Mouse (Mus musculus) R1 (cell line): Measurements from ENCODE around the gene Psmb1.

ENCODE experiments used
- DNase-seq: peaks from one replicate; pipeline ENCODE4 v3.0.0-alpha.2; 2018; ENCODE audit warnings: low read depth, low spot score

Gene Psmb1

DNA sequence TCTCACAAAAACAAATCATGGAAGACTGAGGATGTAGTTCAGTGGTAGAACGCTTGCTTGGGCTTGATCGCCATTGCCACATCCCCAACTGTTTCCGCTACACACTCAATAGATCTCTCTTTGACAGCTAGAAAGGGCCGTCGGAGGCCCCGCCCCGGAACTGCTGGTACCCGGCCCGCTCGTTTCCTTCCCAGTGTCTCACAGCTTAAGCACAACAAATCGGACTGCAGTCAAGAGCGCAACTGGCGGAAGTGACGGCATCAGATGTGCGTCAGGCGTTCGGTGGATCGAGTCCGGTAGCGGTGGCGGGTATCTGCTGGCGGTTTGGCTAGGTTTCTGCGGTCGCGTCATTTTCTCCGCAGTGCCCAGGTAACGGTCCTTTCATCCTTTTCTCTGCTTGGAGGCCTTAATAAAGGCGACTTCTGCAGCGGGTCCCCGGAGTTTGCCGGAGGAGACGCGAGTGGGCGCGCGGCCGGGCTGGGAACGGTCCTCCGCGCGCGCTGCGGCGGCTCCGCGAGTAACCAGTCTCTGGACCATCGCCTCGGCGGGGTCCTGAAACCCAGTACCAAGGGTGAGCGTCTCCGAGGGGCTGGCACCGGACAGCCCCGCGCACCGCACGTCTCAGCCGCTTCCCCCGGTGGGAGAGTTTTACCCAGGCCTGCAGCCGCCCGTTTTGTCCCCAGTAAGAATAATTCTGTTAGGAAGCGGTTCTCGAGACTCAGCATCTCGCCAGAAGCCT is at the start of gene Psmb1, which contains the start of gene Tbp:
TSS of gene Psmb1 (minus strand) at position 96 of the 739 bp plus-strand sequence.
TSS of gene Tbp (plus strand) at position 233 of the 739 bp plus-strand sequence.
- DNase-seq, result peak; percentile 99

- no peak for DNase-seq
Measured at GRCm38 (mm10) chr17:15546440-15546839, 46.9 kb upstream of the Psmb1 start.

DNA sequence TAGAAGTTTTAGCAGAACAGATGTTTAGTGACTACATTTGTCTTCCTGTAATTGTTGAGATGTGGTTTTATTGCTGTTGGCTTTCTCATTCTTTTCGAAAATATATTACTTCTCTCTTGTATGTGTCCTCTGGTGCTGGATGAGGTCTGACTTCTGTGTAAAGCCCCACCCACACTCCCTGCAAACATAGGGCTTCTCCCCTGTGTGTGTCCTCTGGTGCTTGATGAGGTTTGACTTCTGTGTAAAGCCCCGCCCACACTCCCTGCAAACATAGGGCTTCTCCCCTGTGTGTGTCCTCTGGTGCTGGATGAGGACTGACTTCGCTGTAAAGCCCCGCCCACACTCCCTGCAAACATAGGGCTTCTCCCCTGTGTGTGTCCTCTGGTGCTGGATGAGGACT is 44.3 kb upstream of the Psmb1 start:
- peak; percentile 76 for DNase-seq

DNA sequence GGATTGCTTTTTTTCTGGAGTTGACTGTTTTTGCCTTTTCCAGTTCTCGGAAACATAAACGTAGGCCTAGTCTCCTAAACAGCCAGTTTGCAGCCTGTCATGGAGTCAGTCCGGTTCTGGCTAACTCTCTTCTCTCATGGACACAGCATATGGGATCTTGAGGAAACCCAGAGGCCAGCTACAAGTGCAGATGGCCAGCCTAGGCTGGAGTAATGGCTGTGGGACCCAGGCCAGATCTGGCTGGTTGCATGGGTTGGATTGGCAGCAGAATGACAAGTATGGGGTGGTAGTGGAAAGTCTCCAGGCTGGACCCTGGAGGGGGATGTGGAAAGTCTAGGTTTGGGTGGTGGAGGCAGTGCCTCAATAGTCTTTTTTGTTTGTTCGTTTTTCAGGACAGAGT is 40.8 kb upstream of the Psmb1 start:
- no peak for DNase-seq

DNA sequence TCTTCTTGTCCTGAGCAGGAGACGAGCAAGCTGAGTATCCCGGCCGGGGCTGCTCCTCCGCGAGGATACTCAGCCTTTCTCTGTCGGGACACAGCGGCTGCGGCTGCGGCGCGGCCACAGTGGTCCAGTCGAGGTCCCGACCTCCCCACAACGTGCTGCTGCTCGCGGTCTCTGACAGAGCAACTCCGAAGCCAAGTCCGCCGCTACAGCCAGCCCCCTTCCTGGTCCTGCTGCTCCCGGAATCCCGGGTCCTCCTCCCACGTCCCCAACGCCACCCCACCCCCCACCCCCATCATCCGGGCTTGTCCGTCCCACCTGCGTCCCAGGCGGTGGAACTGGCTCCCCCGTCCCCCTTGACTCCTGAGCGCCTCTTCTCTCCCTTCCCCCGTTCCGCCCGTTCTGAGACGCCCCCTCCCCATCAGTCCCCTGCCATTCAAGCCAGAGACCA is 36.9 kb upstream of the Psmb1 start:
- peak; percentile 54 for DNase-seq

- no peak for DNase-seq
Measured at GRCm38 (mm10) chr17:15535943-15536342, 36.4 kb upstream of the Psmb1 start.

DNA sequence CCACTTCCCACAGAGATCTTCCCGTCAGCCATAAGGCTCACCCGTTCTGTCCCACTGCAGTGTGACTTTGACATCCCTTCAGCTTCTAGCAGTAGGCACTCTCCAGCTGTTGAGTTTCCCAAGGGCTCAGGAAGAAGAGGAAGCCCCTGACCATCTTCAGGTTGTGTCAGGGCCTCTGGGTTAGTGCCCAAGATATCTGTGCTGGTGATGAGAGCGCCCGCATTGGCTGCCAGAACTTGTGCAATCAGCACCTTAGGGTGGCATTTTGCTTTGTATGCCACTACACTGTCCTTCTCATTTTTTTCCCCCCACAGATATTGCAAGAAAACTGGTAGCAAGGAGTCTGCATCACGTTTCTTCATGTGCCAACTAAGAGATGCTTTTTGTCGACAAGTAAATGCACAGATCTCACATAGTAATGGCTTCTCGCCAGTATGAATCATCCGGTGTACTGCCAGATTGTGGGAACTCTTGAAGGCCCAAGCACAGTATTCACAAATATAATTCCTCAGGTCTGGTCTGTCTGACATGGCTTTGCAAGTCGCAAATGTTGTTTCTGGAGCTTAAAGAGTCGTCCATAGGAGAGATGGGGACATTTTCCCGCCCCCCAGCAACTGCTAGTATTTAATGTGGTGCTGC is 35.7 kb upstream of the Psmb1 start:
- no peak for DNase-seq

DNA sequence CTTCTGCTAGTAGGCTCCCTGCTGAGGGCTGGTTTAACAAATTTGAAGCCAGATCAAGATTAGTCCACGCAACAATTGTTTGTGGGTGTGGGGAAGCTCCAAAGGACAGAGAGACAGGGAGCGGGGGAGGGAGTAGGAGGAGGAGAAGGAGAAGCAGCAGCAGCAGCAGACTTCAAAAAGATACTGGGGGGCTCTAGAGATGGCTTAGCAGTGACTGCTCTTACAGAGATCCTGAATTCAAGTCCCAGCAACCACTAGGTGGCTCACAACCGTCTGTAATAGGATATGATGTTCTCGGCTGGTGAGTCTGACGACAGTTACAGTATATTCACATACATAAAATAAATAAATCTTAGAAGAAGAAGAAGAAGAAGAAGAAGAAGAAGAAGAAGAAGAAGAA is 30.6 kb upstream of the Psmb1 start:
- DNase-seq, result peak; percentile 71

DNA sequence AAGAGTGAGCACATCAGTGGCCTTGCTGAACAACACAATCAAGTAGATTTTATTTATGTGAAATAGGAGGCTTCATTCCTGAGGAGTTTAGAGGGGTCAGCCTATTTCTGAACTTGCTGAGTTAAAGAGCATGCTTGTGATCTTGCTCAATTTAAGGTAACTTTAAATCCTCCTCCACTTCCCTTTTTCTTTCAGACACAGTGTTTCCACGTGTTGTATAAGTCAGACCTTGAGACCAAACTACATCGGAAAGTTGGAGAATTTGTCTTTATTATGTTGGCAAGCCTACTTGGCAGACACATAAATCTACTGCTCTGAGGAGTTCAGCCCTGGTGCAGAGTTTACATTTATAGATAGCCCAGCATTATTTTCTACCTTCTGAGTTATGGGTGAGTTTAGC is 29.3 kb upstream of the Psmb1 start:
- DNase-seq, result no peak

DNA sequence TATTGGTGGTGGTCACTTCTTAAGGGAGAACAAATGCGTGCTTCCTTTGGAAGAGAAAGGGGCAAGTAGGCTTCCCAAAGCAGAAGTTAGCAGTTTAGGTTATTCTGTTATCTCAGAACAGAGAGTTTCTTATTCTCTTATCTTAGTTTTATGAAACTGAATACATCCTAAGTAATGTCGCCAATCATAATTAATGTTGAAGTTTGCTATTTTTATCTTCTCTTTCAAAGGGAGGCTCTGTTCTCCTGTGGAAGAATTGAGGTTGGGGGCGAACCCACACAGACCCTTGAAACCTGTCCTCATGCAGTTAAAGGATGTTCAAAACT is 28.2 kb upstream of the Psmb1 start:
- no peak for DNase-seq

DNA sequence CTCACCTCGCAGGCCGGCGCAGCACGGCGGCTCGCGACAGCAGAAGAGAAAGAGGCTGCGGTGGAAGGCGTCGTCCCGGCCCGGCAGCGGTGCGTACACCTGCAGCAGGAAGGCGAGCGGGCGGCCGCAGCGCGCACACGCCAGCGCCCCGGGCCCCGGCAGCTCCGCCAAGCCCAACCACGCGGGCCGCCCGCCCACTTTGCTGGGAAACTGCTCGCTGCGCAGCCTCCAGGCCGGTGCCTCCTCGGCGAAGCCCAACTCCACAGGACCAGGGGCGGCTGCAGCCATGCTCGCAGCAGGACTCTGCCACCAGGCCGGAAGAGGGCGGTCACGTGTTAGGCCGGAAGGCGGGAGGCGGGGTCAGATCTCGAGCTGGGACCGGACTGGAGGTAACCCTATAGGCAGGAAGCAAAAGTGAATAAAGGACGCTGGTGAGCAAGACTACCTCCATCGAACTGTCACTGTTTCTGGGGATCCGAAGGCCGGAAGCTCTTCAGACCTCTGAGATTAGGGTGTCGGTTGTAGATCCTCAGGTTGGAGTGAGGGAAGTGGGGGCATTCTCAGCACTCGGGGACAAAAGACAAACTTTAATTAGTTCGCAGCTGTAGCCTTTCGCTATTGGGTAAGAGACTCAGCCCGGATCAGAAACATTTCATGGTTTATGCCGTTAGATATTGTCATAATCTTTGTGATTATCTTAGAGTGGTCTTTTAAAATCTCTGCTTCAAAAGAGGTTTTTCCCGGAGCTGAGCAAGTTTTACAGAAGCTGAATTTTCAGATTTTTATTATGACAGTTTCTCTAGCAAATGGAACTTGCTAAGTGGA is 27.6 kb upstream of the Psmb1 start, which contains the start of gene Pdcd2:
TSS of gene Pdcd2 (minus strand) at position 316 of the 825 bp plus-strand sequence.
- DNase-seq, result peak; percentile 97

DNA sequence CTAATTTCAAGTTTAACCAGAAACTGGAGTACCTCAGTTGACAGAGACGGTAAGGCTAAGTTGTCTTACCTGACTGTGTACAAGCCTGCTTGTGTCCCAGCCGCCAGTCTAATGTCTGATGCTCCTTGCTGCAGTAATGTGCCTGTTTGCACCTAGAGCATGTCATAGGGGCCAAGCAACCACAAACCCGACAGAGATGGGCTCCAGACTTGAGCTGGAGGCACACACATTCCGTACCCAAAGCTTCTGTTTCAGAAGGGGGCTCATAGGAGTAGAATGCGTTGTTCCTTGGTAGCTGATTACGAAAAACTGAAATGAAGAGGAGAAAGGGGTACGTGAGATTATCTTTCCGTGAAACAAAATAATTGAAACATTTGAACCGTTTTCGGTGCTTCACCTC is 26.8 kb upstream of the Psmb1 start:
- DNase-seq, result no peak

GRCm38 (mm10) chr17:15518766-15519165 is 19.2 kb upstream of the Psmb1 start:
- no peak for DNase-seq

- DNase-seq, result no peak
Measured at GRCm38 (mm10) chr17:15518186-15518585, 18.6 kb upstream of the Psmb1 start.

DNA sequence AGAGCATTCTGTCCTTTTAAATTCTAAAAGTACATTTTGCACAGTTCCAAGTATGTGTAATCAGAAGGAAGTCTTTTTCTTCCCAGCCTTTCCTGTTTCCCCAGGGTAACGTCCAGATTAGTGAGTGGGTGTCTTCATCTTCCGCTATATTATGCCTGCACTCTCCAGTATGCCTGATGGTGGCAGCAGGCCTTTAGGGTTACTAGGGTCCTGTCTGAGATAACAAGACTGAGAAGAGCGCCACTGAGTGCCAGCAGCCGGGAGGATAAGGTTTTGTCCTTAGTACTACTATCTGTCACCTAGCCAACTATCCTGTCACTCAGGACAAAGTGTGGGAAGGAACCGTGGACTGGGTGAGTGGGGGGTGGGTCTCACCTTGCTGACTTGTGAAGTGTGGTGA is 18.2 kb upstream of the Psmb1 start:
- no peak for DNase-seq

DNA sequence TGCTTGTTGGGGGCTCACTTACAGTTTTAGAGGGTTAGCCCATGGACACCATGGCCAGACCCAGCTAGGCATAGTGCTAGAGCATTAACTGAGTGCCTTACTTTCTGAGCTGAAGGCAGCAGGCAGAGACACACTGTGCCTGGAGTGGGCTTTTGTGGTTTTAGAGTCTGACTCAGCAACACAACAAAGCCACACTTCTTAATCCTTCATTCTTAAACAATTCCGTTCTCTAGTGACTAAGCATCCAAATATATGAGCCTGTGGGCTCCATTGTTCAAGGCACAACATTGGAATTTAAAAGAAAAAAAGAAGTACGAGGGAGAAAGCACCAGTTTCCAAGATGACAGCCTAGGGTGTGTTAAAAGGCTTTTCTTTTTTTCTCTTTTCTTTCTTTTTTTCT is 11.1 kb upstream of the Psmb1 start:
- peak; percentile 75 for DNase-seq

DNA sequence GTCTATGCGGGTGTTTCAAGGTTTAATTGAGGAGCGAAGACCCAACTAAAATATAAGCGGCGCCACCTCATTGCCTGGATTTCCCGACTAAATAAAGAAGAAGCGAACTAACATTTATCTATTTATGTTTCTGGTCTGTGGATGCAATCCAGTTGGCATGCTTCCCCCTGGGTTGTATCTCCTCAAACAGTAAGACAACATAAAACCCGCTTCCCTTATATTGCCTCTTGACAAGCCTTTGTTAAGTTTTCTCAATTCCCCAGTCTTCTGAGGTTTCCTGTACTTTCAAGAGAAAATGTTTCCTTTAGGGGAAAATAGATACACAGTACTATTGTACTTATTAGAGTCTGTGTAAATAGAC is 818 bp downstream of the Psmb1 start:
- no peak for DNase-seq

- DNase-seq, result peak; percentile 95
Measured at GRCm38 (mm10) chr17:15497882-15498752, 1.4 kb downstream of the Psmb1 start.

- DNase-seq, result no peak
Measured at GRCm38 (mm10) chr17:15490542-15490941, 9.0 kb downstream of the Psmb1 start.

- peak; percentile 39 for DNase-seq
Measured at GRCm38 (mm10) chr17:15472671-15473070, 26.9 kb downstream of the Psmb1 start.

DNA sequence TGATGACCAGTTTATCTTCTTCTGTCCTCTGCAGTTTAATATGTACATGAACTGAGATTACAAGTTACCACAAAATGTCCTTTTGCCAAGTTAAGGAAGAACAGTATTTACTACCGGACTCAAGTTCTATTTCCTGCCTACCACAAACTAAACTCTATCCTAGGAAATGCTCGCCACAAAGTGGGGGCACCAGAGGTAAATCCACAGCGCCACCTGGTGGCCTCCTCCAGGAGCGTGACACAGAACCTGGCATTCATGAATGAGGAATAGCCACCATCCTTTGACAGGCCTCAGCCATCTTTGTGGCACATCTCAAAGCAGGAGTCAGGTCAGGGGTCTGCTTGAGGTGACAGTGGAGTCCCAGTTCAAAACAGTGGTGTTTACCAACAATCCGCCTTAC is 31.9 kb downstream of the Psmb1 start:
- DNase-seq, result peak; percentile 80
